Mouse (Mus musculus) midbrain, embryonic 10.5 days (tissue): ENCODE data around the gene Lrmda. TPM values are rescaled to one million over a fixed set of nuclear protein-coding genes. Genes with fewer than 3 reads are reported as not detected.

Experiments used
- DNase-seq: peaks from one replicate; pipeline ENCODE4 v3.0.0-alpha.2; 2017; ENCODE audit warnings: low spot score
- H3K27ac ChIP-seq: fragments of 300-500 bp; sonication (generic); replicated peaks from 2 replicates; pipeline ENCODE4 v1.5.1; 2016; ENCODE audit warnings: mild to moderate bottlenecking
- H3K27me3 ChIP-seq: fragments of 300-500 bp; sonication (generic); 2 replicates; pipeline ENCODE4 v1.6.1; 2016; ENCODE audit warnings: low read depth, mild to moderate bottlenecking; ENCODE audit not compliant: poor library complexity, severe bottlenecking
- H3K36me3 ChIP-seq: fragments of 300-500 bp; sonication (generic); 2 replicates; pipeline ENCODE4 v1.6.1; 2016; ENCODE audit warnings: mild to moderate bottlenecking, moderate library complexity
- H3K4me1 ChIP-seq: fragments of 300-500 bp; sonication (generic); 2 replicates; pipeline ENCODE4 v1.6.1; 2016
- H3K4me3 ChIP-seq: fragments of 300-500 bp; sonication (generic); 2 replicates; pipeline ENCODE4 v1.5.1; 2016; ENCODE audit warnings: mild to moderate bottlenecking, moderate library complexity
- H3K9me3 ChIP-seq: fragments of 300-500 bp; sonication (generic); replicated peaks from 2 replicates; pipeline ENCODE4 v1.6.1; 2016; ENCODE audit warnings: mild to moderate bottlenecking
- WGBS: fragments of 180-500 bp; shearing (Covaris S2); methylation state at CpG from one replicate; pipeline ENCODE4 v1.1.7; 2016; 5-methylcytosine and 5-hydroxymethylcytosine counted together
- polyA plus RNA-seq: library from polyadenylated mRNA; unstranded; fragments of >200 nt; fragmentation: Nextera tagmentation; extraction: Ambion mirVana; gene quantifications from 2 replicates; pipeline ENCODE4 v1.2.1, GENCODE M21; 2016

Gene Lrmda
- polyA plus RNA-seq, 1 experiment from 2014 or later = 0.38 TPM

- Histone ChIP-seq H3K36me3 (no peaks in the 10 kb centered on the region), H3K27ac (no peak overlapping the region), H3K27me3 (no peaks in the 10 kb centered on the region), H3K9me3 (no peaks in the 10 kb centered on the region), H3K4me1 (peaks cover 8% of the 10 kb centered on the region), H3K4me3 (no peak overlapping the region)
- DNase-seq = no peak
- 89% methylated on average over 3 of the region's 3 CpGs for WGBS
These were observed 899.0 kb downstream of the Lrmda start for GRCm38 (mm10) chr14:22918499-22918898.

- H3K36me3 ChIP-seq = no peaks in the 10 kb centered on the region
- WGBS = 72% methylated on average over 2 of the region's 2 CpGs
- H3K27me3 ChIP-seq = no peaks in the 10 kb centered on the region
- H3K27ac ChIP-seq = no peak overlapping the region
- no peak overlapping the region for H3K4me3 ChIP-seq
- H3K4me1 ChIP-seq = peaks cover 8% of the 10 kb centered on the region
- no peaks in the 10 kb centered on the region for H3K9me3 ChIP-seq
- DNase-seq = no peak
These were observed 899.4 kb downstream of the Lrmda start for GRCm38 (mm10) chr14:22918931-22919330.

- DNase-seq = no peak
- Histone ChIP-seq H3K36me3 (no peaks in the 10 kb centered on the region), H3K4me3 (no peak overlapping the region), H3K4me1 (peaks cover 8% of the 10 kb centered on the region), H3K27me3 (no peaks in the 10 kb centered on the region), H3K9me3 (no peaks in the 10 kb centered on the region), H3K27ac (no peak overlapping the region)
These were observed 901.6 kb downstream of the Lrmda start for GRCm38 (mm10) chr14:22921152-22921551.

GRCm38 (mm10) chr14:22921796-22922195, 902.3 kb downstream of the Lrmda start:
- H3K4me1 ChIP-seq = peaks cover 8% of the 10 kb centered on the region
- no peaks in the 10 kb centered on the region for H3K36me3 ChIP-seq
- no peaks in the 10 kb centered on the region for H3K27me3 ChIP-seq
- no peak overlapping the region for H3K27ac ChIP-seq
- no peak for DNase-seq
- no peaks in the 10 kb centered on the region for H3K9me3 ChIP-seq
- H3K4me3 ChIP-seq = no peak overlapping the region
- 89% methylated on average over 2 of the region's 2 CpGs for WGBS

GRCm38 (mm10) chr14:22922571-22922970, 903.1 kb downstream of the Lrmda start:
- Histone ChIP-seq H3K27ac (no peak overlapping the region), H3K9me3 (no peaks in the 10 kb centered on the region), H3K36me3 (no peaks in the 10 kb centered on the region), H3K4me1 (peaks cover 13% of the 10 kb centered on the region), H3K4me3 (no peak overlapping the region), H3K27me3 (no peaks in the 10 kb centered on the region)
- DNase-seq = no peak
- WGBS = 83% methylated on average over 4 of the region's 4 CpGs

DNA sequence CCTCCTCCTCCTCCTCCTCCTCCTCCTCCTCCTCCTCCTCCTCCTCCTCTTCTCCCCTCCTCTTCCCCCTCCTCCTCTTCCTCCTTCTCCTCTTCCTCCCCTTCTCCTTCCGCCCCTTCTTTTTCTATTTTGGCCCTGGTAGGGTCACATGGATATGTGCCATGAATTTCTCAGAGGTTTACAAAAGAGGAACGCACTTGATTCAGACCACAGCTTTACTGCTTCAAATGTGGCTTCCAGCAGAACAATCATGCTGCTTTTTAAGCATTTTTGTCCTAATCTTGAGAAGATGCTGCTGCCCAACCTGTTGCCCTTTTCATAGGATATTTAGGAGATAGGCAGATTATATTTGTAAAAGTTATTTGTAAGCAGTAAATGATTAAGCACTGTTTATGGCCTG, 903.7 kb downstream of the Lrmda start:
- Histone ChIP-seq H3K27ac (no peak overlapping the region), H3K36me3 (no peaks in the 10 kb centered on the region), H3K27me3 (no peaks in the 10 kb centered on the region), H3K9me3 (no peaks in the 10 kb centered on the region), H3K4me1 (peaks cover 15% of the 10 kb centered on the region), H3K4me3 (no peak overlapping the region)
- WGBS = 86% methylated on average over 1 of the region's 2 CpGs
- no peak for DNase-seq

DNA sequence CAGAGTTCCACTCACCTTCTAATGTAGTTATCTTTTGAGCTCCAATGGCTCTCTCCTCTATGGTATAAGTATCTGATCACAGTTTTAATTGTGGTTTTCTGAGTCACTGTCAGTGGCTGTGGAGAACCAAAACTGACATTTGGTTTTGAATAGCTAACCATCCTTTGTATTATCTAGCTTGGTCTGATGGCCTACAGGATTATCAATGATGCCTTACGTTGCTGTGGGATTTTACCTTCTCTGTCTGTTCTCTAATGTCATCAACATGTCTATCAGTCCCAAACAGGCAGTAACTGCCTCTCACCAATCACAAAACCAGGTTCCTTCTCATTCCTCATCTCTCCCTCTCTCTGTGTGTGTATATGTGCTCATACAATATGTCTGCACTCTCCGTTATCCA, 908.8 kb downstream of the Lrmda start:
- Histone ChIP-seq H3K36me3 (no peaks in the 10 kb centered on the region), H3K27me3 (0 out of 2 replicates have a peak, but pooled peaks cover 10% of the 10 kb centered on the region), H3K27ac (no peak overlapping the region), H3K9me3 (no peaks in the 10 kb centered on the region), H3K4me3 (no peak overlapping the region), H3K4me1 (peaks cover 7% of the 10 kb centered on the region)
- no peak for DNase-seq
- WGBS = 75% methylated on average over 2 of the region's 2 CpGs

GRCm38 (mm10) chr14:22928683-22929082, 909.2 kb downstream of the Lrmda start:
- Histone ChIP-seq H3K27me3 (0 out of 2 replicates have a peak, but pooled peaks cover 10% of the 10 kb centered on the region), H3K27ac (no peak overlapping the region), H3K4me1 (peaks cover 7% of the 10 kb centered on the region), H3K9me3 (no peaks in the 10 kb centered on the region), H3K36me3 (no peaks in the 10 kb centered on the region), H3K4me3 (no peak overlapping the region)
- WGBS = 88% methylated on average over 1 of the region's 1 CpGs
- no peak for DNase-seq

DNA sequence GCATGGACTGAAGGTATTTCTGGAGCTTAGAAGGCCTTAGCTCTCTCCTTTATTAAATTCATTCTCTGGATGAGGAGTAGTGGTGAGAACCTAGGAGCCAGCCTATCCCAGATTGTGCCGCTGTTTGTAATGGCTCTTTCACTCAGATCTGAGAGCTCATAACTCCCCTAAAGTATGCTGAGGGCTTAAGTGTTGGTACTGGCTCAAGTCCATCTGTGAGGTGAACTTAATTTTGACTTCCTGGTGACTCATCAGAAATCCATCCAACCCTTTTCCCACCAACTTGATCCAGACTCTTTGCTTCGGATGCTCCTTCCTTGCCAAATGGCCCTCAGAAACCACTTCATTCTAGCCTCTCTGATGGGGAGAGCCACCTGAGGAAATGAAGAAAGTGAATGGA, 910.1 kb downstream of the Lrmda start:
- no peak for DNase-seq
- peaks cover 7% of the 10 kb centered on the region for H3K4me1 ChIP-seq
- 0 out of 2 replicates have a peak, but pooled peaks cover 10% of the 10 kb centered on the region for H3K27me3 ChIP-seq
- no peak overlapping the region for H3K4me3 ChIP-seq
- no peaks in the 10 kb centered on the region for H3K36me3 ChIP-seq
- WGBS = 96% methylated on average over 2 of the region's 2 CpGs
- H3K9me3 ChIP-seq = no peaks in the 10 kb centered on the region
- H3K27ac ChIP-seq = no peak overlapping the region

DNA sequence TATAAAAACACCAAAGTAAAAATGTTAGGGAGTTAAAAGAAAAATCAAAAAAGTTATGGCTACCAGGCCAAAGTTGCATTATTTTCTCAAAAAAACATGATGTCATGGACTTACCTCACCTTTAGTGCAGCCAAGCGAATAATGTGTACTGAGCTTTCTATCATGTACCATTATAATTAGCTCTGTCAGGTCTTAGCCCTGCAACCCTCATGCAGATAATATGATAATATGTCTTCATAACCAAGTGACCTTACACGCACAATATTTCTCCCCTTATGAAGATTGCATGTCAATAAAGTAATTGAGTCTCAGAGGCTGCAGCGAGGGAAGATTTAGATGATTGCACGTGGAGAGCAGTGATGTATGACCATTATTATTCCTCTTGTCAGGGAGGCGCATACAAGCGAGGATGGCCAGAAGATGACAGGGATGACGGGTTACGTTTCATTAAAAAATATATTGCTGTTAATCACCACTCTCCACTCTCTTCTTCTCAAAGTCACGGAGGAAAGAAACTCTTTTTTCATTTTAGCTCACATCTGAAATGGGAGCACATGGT, 911.1 kb downstream of the Lrmda start:
- WGBS = 86% methylated on average over 9 of the region's 9 CpGs
- no peak for DNase-seq
- H3K27ac ChIP-seq = no peak overlapping the region
- peaks cover 7% of the 10 kb centered on the region for H3K4me1 ChIP-seq
- 0 out of 2 replicates have a peak, but pooled peaks cover 10% of the 10 kb centered on the region for H3K27me3 ChIP-seq
- no peak overlapping the region for H3K4me3 ChIP-seq
- H3K36me3 ChIP-seq = no peaks in the 10 kb centered on the region
- no peaks in the 10 kb centered on the region for H3K9me3 ChIP-seq

- 90% methylated on average over 4 of the region's 4 CpGs for WGBS
- no peak overlapping the region for H3K27ac ChIP-seq
- H3K4me1 ChIP-seq = peaks cover 7% of the 10 kb centered on the region
- H3K27me3 ChIP-seq = 0 out of 2 replicates have a peak, but pooled peaks cover 10% of the 10 kb centered on the region
- no peak for DNase-seq
- H3K36me3 ChIP-seq = no peaks in the 10 kb centered on the region
- H3K9me3 ChIP-seq = no peaks in the 10 kb centered on the region
- no peak overlapping the region for H3K4me3 ChIP-seq
These were observed 911.8 kb downstream of the Lrmda start for GRCm38 (mm10) chr14:22931114-22931822.

GRCm38 (mm10) chr14:22936701-22937100, 917.2 kb downstream of the Lrmda start:
- Histone ChIP-seq H3K4me1 (peaks cover 2% of the 10 kb centered on the region; the same call in 1 of the 2 replicates), H3K27me3 (no peaks in the 10 kb centered on the region), H3K36me3 (no peaks in the 10 kb centered on the region), H3K9me3 (no peaks in the 10 kb centered on the region), H3K27ac (no peak overlapping the region), H3K4me3 (no peak overlapping the region)
- DNase-seq = no peak
- WGBS = 73% methylated on average over 3 of the region's 3 CpGs

- DNase-seq = no peak
- Histone ChIP-seq H3K9me3 (no peaks in the 10 kb centered on the region), H3K27me3 (no peaks in the 10 kb centered on the region), H3K36me3 (no peaks in the 10 kb centered on the region), H3K4me3 (no peak overlapping the region), H3K4me1 (peaks cover 2% of the 10 kb centered on the region; the same call in 1 of the 2 replicates), H3K27ac (no peak overlapping the region)
- WGBS = 68% methylated on average over 2 of the region's 2 CpGs
These were observed 921.1 kb downstream of the Lrmda start for GRCm38 (mm10) chr14:22940576-22940975.
